Mouse (Mus musculus) heart, postnatal 0 days (tissue): Measurements from ENCODE around the gene Tcf7. TPM values are rescaled to one million over a fixed set of nuclear protein-coding genes. Genes with fewer than 3 reads are reported as not detected.

Experiments
- ATAC-seq: fragments of 200-750 bp; cut with Nextera tagmentation; 2 replicates; pipeline ENCODE4 v1.8.0; 2017; ENCODE audit warnings: low read depth, moderate number of reproducible peaks, moderate library complexity; ENCODE audit not compliant: insufficient read depth
- DNase-seq: peaks from one replicate; pipeline ENCODE4 v3.0.0-alpha.2; 2016; ENCODE audit warnings: low spot score
- H3K27ac ChIP-seq: fragments of 300-500 bp; sonication (generic); 2 replicates; pipeline ENCODE4 v1.5.1; 2014; ENCODE audit warnings: low read depth, mild to moderate bottlenecking
- H3K27me3 ChIP-seq: fragments of 300-500 bp; sonication (generic); 2 replicates; pipeline ENCODE4 v1.6.1; 2014; ENCODE audit warnings: low read length, mixed read lengths; ENCODE audit not compliant: control insufficient read depth, insufficient read depth
- H3K36me3 ChIP-seq: fragments of 300-500 bp; sonication (generic); replicated peaks from 2 replicates; pipeline ENCODE4 v1.6.1; 2014; ENCODE audit warnings: low read length, mixed read lengths; ENCODE audit not compliant: control insufficient read depth, insufficient read depth
- H3K4me1 ChIP-seq: fragments of 300-500 bp; sonication (generic); 2 replicates; pipeline ENCODE4 v1.6.1; 2014; ENCODE audit warnings: antibody characterized with exemption; ENCODE audit not compliant: control insufficient read depth, insufficient read depth
- H3K4me2 ChIP-seq: fragments of 300-500 bp; sonication (generic); 2 replicates; pipeline ENCODE4 v1.6.1; 2014; ENCODE audit warnings: low read depth, mild to moderate bottlenecking, low read length, moderate library complexity
- H3K4me3 ChIP-seq: fragments of 300-500 bp; sonication (generic); 2 replicates; pipeline ENCODE4 v1.5.1; 2014; ENCODE audit warnings: low read depth, low read length
- H3K9ac ChIP-seq: fragments of 300-500 bp; sonication (generic); replicated peaks from 2 replicates; pipeline ENCODE4 v1.6.1; 2014; ENCODE audit warnings: low read depth, low read length, mixed read lengths
- H3K9me3 ChIP-seq: fragments of 300-500 bp; sonication (generic); replicated peaks from 2 replicates; pipeline ENCODE4 v1.6.1; 2016; ENCODE audit warnings: low read length; ENCODE audit not compliant: control insufficient read depth
- CTCF ChIP-seq: IDR thresholded peaks from 2 replicates; pipeline ENCODE4 v1.5.1; 2016; ENCODE audit warnings: antibody characterized with exemption, control low read depth, low read depth
- EP300 ChIP-seq: IDR thresholded peaks from 2 replicates; pipeline ENCODE4 v1.6.1; 2016; ENCODE audit warnings: antibody characterized with exemption, low read depth
- whole genome bisulfite sequencing: fragments of 180-500 bp; shearing (Covaris S2); extraction: QIAGEN DNeasy Blood & Tissue Kit; methylation state at CpG from one replicate; pipeline ENCODE4 v1.1.7; 2014; 5-methylcytosine and 5-hydroxymethylcytosine counted together
- polyA plus RNA-seq: library from polyadenylated mRNA; unstranded; fragments of >200 nt; fragmentation: Nextera tagmentation; extraction: Ambion mirVana; gene quantifications from 2 replicates; pipeline ENCODE4 v1.2.1, GENCODE M21; 2015
- total RNA-seq: library from RNA; depleted of rRNA; stranded (reverse); fragments of >200 nt; gene quantifications from 2 replicates; pipeline ENCODE4 v1.2.3, GENCODE M21; 2014; ENCODE audit warnings: low replicate concordance

The Tcf7 gene
- total and polyA plus RNA-seq, 2 experiments from 2014 or later: 0.15 to 1.1 TPM

GRCm38 (mm10) chr11:52234509-52234908, 48.3 kb downstream of the Tcf7 start:
- no peak overlapping the region for H3K27ac ChIP-seq
- ATAC-seq (no peak), DNase-seq (no peak)
- H3K4me1 ChIP-seq: peaks cover 22% of the 10 kb centered on the region
- H3K9me3 ChIP-seq: no peaks in the 10 kb centered on the region
- no peaks in the 10 kb centered on the region for H3K27me3 ChIP-seq
- no peak overlapping the region for H3K4me3 ChIP-seq
- no peak for TF ChIP-seq CTCF
- no peak for TF ChIP-seq EP300
- peaks cover 28% of the 10 kb centered on the region for H3K36me3 ChIP-seq
- H3K4me2 ChIP-seq: no peak overlapping the region
- no peak overlapping the region for H3K9ac ChIP-seq

- ATAC-seq (no peak), DNase-seq (no peak)
- Histone ChIP-seq H3K4me1 (peaks cover 22% of the 10 kb centered on the region), H3K27ac (no peak overlapping the region), H3K27me3 (no peaks in the 10 kb centered on the region), H3K4me2 (no peak overlapping the region; the same call in 1 of the 2 replicates), H3K9me3 (no peaks in the 10 kb centered on the region), H3K9ac (no peak overlapping the region), H3K4me3 (no peak overlapping the region), H3K36me3 (peaks cover 27% of the 10 kb centered on the region)
- TF ChIP-seq CTCF (no peak), EP300 (no peak)
- 75% methylated on average over 1 of the region's 1 CpGs for WGBS
These were observed 48.9 kb downstream of the Tcf7 start for GRCm38 (mm10) chr11:52233906-52234305.

GRCm38 (mm10) chr11:52233043-52233653, 49.7 kb downstream of the Tcf7 start:
- H3K9me3 ChIP-seq: no peaks in the 10 kb centered on the region
- no peak for TF ChIP-seq EP300
- 20% methylated on average over 3 of the region's 3 CpGs for WGBS
- H3K36me3 ChIP-seq: peaks cover 19% of the 10 kb centered on the region; the same call in 1 of the 2 replicates
- H3K27me3 ChIP-seq: no peaks in the 10 kb centered on the region
- no peak overlapping the region; the same call in 1 of the 2 replicates for H3K27ac ChIP-seq
- peaks cover 22% of the 10 kb centered on the region for H3K4me1 ChIP-seq
- H3K9ac ChIP-seq: peak overlapping the region; percentile 100
- H3K4me2 ChIP-seq: peak overlapping the region; percentile 92
- DNase-seq (no peak), ATAC-seq (no peak)
- peak overlapping the region; percentile 98 for H3K4me3 ChIP-seq

- Histone ChIP-seq H3K9me3 (no peaks in the 10 kb centered on the region), H3K4me1 (peaks cover 22% of the 10 kb centered on the region), H3K36me3 (0 out of 2 replicates have a peak, but pooled peaks cover 9% of the 10 kb centered on the region), H3K27ac (peak within 1 kb of the TSS; percentile 98), H3K9ac (peak within 1 kb of the TSS; percentile 100), H3K27me3 (no peaks in the 10 kb centered on the region), H3K4me3 (peak within 1 kb of the TSS; percentile 98), H3K4me2 (peak within 1 kb of the TSS; percentile 92)
- ATAC-seq (peak; percentile 86), DNase-seq (peak; percentile 87)
- WGBS: under 1% methylated on average over 83 of the region's 87 CpGs
- TF ChIP-seq CTCF (0 out of 2 replicates have a peak, but pooled peaks have one; percentile 1), EP300 (peak; percentile 90)
These were observed 50.9 kb downstream of the Tcf7 start, which contains the start of gene Skp1a for GRCm38 (mm10) chr11:52231606-52232541. Gene Skp1a (plus strand): TSS chr11:52231995.

- Histone ChIP-seq H3K9ac (no peak overlapping the region), H3K36me3 (0 out of 2 replicates have a peak, but pooled peaks cover under 1% of the 10 kb centered on the region), H3K4me1 (peaks cover 22% of the 10 kb centered on the region), H3K4me2 (no peak overlapping the region), H3K4me3 (no peak overlapping the region), H3K27me3 (no peaks in the 10 kb centered on the region), H3K9me3 (no peaks in the 10 kb centered on the region), H3K27ac (0 out of 2 replicates have a peak overlapping the region, but pooled peaks have one; percentile 98)
- ATAC-seq (no peak), DNase-seq (no peak)
- 50% methylated on average over 5 of the region's 5 CpGs for WGBS
- TF ChIP-seq EP300 (no peak), CTCF (no peak)
These were observed 52.1 kb downstream of the Tcf7 start for GRCm38 (mm10) chr11:52230694-52231093.
